Mouse (Mus musculus) forebrain, embryonic 15.5 days (tissue): ENCODE measurements around the gene Hbb-bs. TPM values are rescaled to one million over a fixed set of nuclear protein-coding genes. Genes with fewer than 3 reads are reported as not detected.
"Not testable (repeated sequence)": the region's sequence is repeated elsewhere in the genome, so short reads cannot be mapped to it uniquely, and the experiment has no call there.

Experiments used
- ATAC-seq: fragments of 200-750 bp; cut with Nextera tagmentation; replicated peaks from 2 replicates; pipeline ENCODE4 v1.8.0; 2017; ENCODE audit warnings: mild to moderate bottlenecking, moderate TSS enrichment, moderate library complexity
- H3K27ac ChIP-seq: fragments of 300-500 bp; sonication (generic); replicated peaks from 2 replicates; pipeline ENCODE4 v1.5.1; 2015; ENCODE audit warnings: mild to moderate bottlenecking, inconsistent platforms
- H3K27me3 ChIP-seq: fragments of 300-500 bp; sonication (generic); 2 replicates; pipeline ENCODE4 v1.6.1; 2015; ENCODE audit warnings: inconsistent platforms
- H3K36me3 ChIP-seq: fragments of 300-500 bp; sonication (generic); 2 replicates; pipeline ENCODE4 v1.6.1; 2015; ENCODE audit warnings: mild to moderate bottlenecking, inconsistent platforms
- H3K4me1 ChIP-seq: fragments of 300-500 bp; sonication (generic); 2 replicates; pipeline ENCODE4 v1.6.1; 2015; ENCODE audit warnings: inconsistent platforms
- H3K4me2 ChIP-seq: fragments of 300-500 bp; sonication (generic); replicated peaks from 2 replicates; pipeline ENCODE4 v1.6.1; 2015; ENCODE audit warnings: mild to moderate bottlenecking, inconsistent platforms
- H3K4me3 ChIP-seq: fragments of 300-500 bp; sonication (generic); 2 replicates; pipeline ENCODE4 v1.5.1; 2015; ENCODE audit warnings: mild to moderate bottlenecking, inconsistent platforms
- H3K9ac ChIP-seq: fragments of 300-500 bp; sonication (generic); replicated peaks from 2 replicates; pipeline ENCODE4 v1.6.1; 2015; ENCODE audit warnings: mild to moderate bottlenecking, inconsistent platforms
- H3K9me3 ChIP-seq: fragments of 300-500 bp; sonication (generic); 2 replicates; pipeline ENCODE4 v1.6.1; 2016; ENCODE audit warnings: inconsistent platforms
- WGBS: fragments of 180-500 bp; shearing (Covaris S2); methylation state at CpG from one replicate; pipeline ENCODE4 v1.1.7; 2015; ENCODE audit warnings: mixed read lengths; 5-methylcytosine and 5-hydroxymethylcytosine counted together
- polyA plus RNA-seq: library from polyadenylated mRNA; unstranded; fragments of >200 nt; fragmentation: Nextera tagmentation; extraction: Ambion mirVana; gene quantifications from 2 replicates; pipeline ENCODE4 v1.2.1, GENCODE M21; 2015

The Hbb-bs gene
- polyA plus RNA-seq, 1 experiment from 2014 or later = 4,102 TPM

DNA sequence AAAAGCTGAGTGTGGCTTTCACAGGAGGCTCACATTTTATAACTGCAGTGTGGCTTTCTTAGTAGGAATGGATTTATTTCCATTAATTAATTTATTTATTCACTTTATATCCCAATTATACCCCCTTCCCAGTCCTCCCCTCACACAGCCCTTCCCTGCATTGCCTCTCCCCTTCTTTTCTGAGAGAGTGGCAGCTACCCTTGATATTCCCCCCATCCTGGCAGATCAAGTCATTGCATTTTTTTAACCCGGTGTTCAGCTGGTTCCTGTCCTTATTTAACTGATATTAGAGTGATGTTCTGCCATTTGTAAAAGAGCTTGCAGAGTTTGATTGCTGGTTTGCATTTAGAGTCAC, 18.1 kb downstream of the Hbb-bs start:
- ATAC-seq = no peak
- no peaks in the 10 kb centered on the region for H3K27me3 ChIP-seq
- WGBS = 75% methylated on average over 1 of the region's 1 CpGs
- no peak overlapping the region for H3K27ac ChIP-seq
- no peaks in the 10 kb centered on the region for H3K4me1 ChIP-seq
- H3K9ac ChIP-seq = no peak overlapping the region
- no peaks in the 10 kb centered on the region for H3K36me3 ChIP-seq
- H3K4me2 ChIP-seq = no peak overlapping the region
- H3K4me3 ChIP-seq = no peak overlapping the region
- H3K9me3 ChIP-seq = no peaks in the 10 kb centered on the region

DNA sequence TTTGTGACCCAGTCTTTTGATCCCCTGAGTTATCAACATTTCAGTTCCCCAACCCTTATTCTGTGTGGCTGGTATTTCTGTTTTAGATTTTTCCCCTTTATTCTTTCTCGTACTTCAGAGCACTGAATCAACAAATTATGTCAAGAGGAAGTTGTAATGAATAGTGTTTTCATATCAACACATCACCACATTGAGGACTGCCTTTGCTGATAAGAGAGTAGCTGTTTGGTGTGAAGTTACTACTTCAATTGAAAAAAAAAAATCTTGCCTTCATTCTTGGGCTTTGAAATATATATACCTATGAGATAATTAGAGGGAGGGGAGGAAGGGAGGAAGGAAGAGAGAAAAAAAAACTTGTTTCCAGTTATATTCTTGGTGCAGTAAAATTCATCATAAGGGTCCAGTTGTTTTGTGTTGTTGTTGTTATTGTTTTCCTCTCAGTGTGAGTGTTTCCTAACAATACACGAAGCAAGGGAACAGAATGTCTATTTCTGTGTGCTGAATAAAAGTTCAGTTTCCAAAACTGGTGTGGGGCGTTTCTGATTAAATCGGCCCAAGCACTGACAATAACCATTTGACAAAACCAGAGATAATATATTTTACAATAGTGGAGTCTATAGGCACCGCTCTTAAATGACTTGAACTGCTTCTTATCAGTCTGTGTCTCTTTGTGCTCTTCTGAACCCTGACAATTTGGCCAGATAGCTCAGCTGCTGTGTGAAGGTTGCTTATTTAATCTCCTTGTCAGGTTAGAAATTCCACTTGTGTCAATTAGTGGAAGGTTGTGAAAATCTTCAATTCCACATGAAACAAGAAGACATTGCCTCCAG, 18.7 kb downstream of the Hbb-bs start:
- H3K27ac ChIP-seq = no peak overlapping the region
- no peak overlapping the region for H3K4me2 ChIP-seq
- H3K9ac ChIP-seq = no peak overlapping the region
- H3K4me3 ChIP-seq = no peak overlapping the region
- WGBS = 68% methylated on average over 5 of the region's 5 CpGs
- no peak for ATAC-seq
- no peaks in the 10 kb centered on the region for H3K9me3 ChIP-seq
- no peaks in the 10 kb centered on the region for H3K36me3 ChIP-seq
- no peaks in the 10 kb centered on the region for H3K4me1 ChIP-seq
- H3K27me3 ChIP-seq = no peaks in the 10 kb centered on the region

DNA sequence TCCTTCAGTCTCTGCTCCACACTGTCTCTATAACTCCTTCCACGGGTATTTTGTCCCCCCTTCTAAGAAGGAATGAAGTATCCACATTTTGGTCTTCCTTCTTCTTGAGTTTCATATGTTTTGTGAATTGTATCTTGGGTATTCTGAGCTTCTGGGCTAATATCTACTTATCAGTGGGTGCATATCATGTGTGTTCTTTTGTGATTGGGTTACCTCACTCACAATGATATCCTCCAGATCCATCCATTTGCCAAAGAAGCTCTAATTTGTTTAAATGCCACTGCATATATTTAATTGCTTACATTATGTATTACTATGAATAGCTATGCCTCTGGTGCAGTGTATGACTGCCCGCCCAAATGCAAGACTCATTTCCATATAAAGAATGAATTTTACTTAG, 19.8 kb downstream of the Hbb-bs start:
- not testable (repeated sequence) for H3K9me3 ChIP-seq, H3K9ac ChIP-seq, H3K4me1 ChIP-seq, H3K27me3 ChIP-seq, H3K4me3 ChIP-seq, ATAC-seq, H3K4me2 ChIP-seq, H3K27ac ChIP-seq, H3K36me3 ChIP-seq
- WGBS = 81% methylated on average over 2 of the region's 2 CpGs

DNA sequence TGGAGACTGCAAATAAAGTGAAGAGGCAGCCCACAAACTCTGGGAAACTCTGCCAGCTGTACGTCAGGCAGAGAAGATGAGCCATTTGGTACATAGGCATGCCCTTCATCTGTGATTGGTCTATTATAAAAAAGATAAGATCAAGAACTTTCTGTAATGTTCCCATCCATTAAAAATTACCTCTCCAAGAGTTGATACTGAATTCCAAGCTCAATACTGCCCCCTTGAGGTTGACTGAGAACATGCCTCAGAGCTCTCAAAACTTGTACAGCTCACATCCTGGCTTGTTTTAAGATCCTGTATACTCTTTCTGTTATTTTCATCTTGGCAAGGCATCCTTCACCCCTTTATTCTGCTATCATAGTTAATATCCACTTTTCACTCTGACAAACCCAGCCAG, 21.0 kb downstream of the Hbb-bs start:
- Histone ChIP-seq H3K27ac (no peak overlapping the region), H3K4me1 (no peaks in the 10 kb centered on the region), H3K36me3 (no peaks in the 10 kb centered on the region), H3K27me3 (no peaks in the 10 kb centered on the region), H3K4me3 (no peak overlapping the region), H3K4me2 (no peak overlapping the region), H3K9me3 (no peaks in the 10 kb centered on the region), H3K9ac (no peak overlapping the region)
- 53% methylated on average over 1 of the region's 1 CpGs for WGBS
- no peak for ATAC-seq

DNA sequence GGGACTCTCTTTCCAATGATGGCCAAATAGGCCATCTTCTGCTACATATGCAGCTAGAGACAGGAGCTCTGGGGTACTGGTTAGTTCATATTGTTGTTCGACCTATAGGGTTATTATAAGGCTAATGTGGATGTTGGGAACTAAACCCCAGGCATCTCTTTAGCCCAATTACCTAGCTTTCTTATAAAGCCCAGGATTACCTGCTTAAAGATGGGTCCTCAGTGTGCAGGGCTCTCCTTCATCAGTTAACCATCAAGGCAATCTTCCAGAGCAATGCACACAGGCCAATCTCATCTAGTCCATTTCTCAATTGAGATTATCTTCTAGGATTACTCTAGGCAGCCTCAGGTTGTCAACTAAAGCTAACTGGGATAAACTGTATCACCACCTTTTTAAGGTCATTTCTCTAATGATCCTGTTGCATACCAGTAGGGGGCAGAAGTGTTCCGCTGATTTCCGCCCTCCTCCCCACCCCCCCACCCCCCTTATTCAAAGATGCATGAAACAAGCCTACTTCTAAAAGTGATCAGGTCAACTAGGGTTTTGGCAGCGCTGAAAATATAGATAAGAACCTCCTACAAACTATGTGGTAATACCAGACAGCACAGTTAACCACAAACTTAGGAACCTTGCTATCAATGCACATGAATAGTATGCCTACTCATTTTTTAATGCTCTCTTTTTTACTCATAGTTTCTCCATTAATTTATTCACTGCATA, 35.1 kb downstream of the Hbb-bs start:
- no peak for ATAC-seq
- Histone ChIP-seq H3K4me2 (no peak overlapping the region), H3K9me3 (no peaks in the 10 kb centered on the region), H3K36me3 (no peaks in the 10 kb centered on the region), H3K4me3 (no peak overlapping the region), H3K4me1 (no peaks in the 10 kb centered on the region), H3K9ac (no peak overlapping the region), H3K27ac (no peak overlapping the region), H3K27me3 (no peaks in the 10 kb centered on the region)
- 19% methylated on average over 4 of the region's 4 CpGs for WGBS

DNA sequence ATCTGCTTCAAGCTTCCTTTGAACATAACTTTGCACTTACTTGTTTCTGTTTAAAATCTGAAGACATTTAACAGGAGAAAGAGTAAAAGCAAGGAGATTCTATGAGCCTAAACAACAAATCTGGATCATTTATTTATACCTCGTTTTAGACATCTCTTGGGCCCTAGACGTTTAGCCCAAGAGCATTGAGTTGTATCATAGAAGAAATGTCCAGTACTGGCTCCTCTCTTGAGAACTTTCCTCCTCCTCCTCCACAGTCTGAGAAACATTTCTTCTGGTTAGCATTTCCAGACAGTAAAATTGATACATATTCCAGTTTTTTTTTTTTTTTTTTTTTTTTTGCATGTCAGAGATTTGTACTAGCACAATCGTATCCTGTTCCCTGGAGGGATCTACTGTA, 36.2 kb downstream of the Hbb-bs start, which contains the start of gene Olfr67:
Gene Olfr67 (minus strand): TSS at position 101 of the 400 bp plus-strand sequence.
- H3K4me1 ChIP-seq = no peaks in the 10 kb centered on the region
- no peak within 1 kb of the TSS for H3K27ac ChIP-seq
- H3K4me2 ChIP-seq = no peak within 1 kb of the TSS
- H3K36me3 ChIP-seq = no peaks in the 10 kb centered on the region
- H3K27me3 ChIP-seq = no peaks in the 10 kb centered on the region
- no peaks in the 10 kb centered on the region for H3K9me3 ChIP-seq
- ATAC-seq = no peak
- H3K4me3 ChIP-seq = no peak within 1 kb of the TSS
- H3K9ac ChIP-seq = no peak within 1 kb of the TSS
- WGBS = 88% methylated on average over 3 of the region's 3 CpGs

DNA sequence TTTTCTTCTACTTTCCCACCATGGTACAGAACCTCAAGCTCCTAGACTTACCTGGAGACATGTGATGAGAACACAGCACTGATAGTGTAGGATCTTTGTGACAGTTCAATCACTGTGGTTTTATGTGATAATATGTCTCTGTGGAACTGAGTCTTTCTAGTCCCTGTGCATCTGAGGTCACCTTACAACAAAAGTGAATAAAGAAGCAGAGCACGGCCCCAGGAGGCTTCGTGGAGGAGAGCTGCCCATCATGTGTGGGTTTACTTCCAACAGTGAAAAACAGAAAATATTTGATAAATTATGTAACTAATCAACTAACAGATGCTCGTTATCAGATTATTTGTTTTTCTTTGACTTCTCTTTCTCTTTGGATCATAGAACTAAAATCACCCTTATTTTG, 48.3 kb downstream of the Hbb-bs start, which contains the start of gene Olfr68:
Gene Olfr68 (minus strand): TSS at position 101 of the 400 bp plus-strand sequence.
- WGBS = 79% methylated on average over 3 of the region's 3 CpGs
- ATAC-seq = no peak
- no peak within 1 kb of the TSS for H3K4me3 ChIP-seq
- no peaks in the 10 kb centered on the region for H3K4me1 ChIP-seq
- no peaks in the 10 kb centered on the region for H3K9me3 ChIP-seq
- H3K27me3 ChIP-seq = no peaks in the 10 kb centered on the region
- H3K4me2 ChIP-seq = no peak within 1 kb of the TSS
- H3K27ac ChIP-seq = no peak within 1 kb of the TSS
- no peaks in the 10 kb centered on the region for H3K36me3 ChIP-seq
- H3K9ac ChIP-seq = no peak within 1 kb of the TSS

DNA sequence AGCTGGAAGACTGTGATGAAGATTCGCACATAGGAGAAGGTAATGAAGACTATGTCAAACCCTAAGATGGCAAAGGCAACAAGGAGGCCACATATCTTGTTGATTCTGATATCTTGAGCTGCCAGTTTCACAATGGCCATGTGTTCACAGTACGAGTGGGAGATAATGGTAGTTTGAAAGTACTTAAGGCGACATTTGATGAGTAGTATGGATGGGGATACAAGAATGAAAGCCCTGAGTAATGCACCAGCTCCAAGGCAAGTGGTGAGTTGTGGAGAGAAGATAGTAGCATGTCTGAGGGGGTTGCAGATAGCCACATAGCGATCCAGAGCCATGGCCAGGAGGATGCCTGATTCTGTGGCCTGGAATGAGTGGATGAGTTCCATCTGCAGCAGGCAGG, 50.2 kb downstream of the Hbb-bs start:
- WGBS = 90% methylated on average over 4 of the region's 4 CpGs
- H3K4me2 ChIP-seq, H3K4me3 ChIP-seq, H3K36me3 ChIP-seq, H3K27ac ChIP-seq, H3K4me1 ChIP-seq, ATAC-seq, H3K27me3 ChIP-seq, H3K9me3 ChIP-seq, H3K9ac ChIP-seq: not testable (repeated sequence)

Other genes with a start within 250 kb of the Hbb-bs start
- not detected in 2 replicates for gene Olfr618, start 238.0 kb downstream of the Hbb-bs start, polyA plus RNA-seq
- gene Olfr619, start 227.5 kb downstream of the Hbb-bs start, polyA plus RNA-seq = not detected in 2 replicates
- not detected in 2 replicates for gene Olfr620, start 215.6 kb downstream of the Hbb-bs start, polyA plus RNA-seq
- gene Olfr622, start 185.4 kb downstream of the Hbb-bs start, polyA plus RNA-seq = not detected in 2 replicates
- gene Olfr623, start 164.4 kb downstream of the Hbb-bs start, polyA plus RNA-seq = not detected in 2 replicates
- gene Olfr624, start 156.9 kb downstream of the Hbb-bs start, polyA plus RNA-seq = not detected in 2 replicates
- gene Olfr625-ps1, start 145.4 kb downstream of the Hbb-bs start, polyA plus RNA-seq = not detected in 2 replicates
- not detected in 2 replicates for gene Olfr243, start 113.4 kb downstream of the Hbb-bs start, polyA plus RNA-seq
- gene Olfr628, start 97.7 kb downstream of the Hbb-bs start, polyA plus RNA-seq = not detected in 2 replicates
- gene Olfr629, start 83.2 kb downstream of the Hbb-bs start, polyA plus RNA-seq = not detected in 2 replicates
- not detected in 2 replicates for gene Olfr630, start 70.8 kb downstream of the Hbb-bs start, polyA plus RNA-seq
- not detected in 2 replicates for gene Olfr69, start 56.5 kb downstream of the Hbb-bs start, polyA plus RNA-seq
- not detected in 2 replicates for gene Olfr68, start 48.4 kb downstream of the Hbb-bs start, polyA plus RNA-seq
- not detected in 2 replicates for gene Olfr67, start 36.3 kb downstream of the Hbb-bs start, polyA plus RNA-seq
- 1,298 and 1,407 TPM in 2 replicates for gene Hbb-bt, start 14.1 kb downstream of the Hbb-bs start, polyA plus RNA-seq
- not detected in 2 replicates for gene Hbb-bh2, start 12.4 kb upstream of the Hbb-bs start, polyA plus RNA-seq
- 1.1 and 2.1 TPM in 2 replicates for gene Hbb-bh1, start 15.1 kb upstream of the Hbb-bs start, polyA plus RNA-seq
- gene Hbb-y, start 25.1 kb upstream of the Hbb-bs start, polyA plus RNA-seq = 114 and 201 TPM in 2 replicates
- gene Olfr66, start 58.2 kb upstream of the Hbb-bs start, polyA plus RNA-seq = not detected in 2 replicates
- gene Olfr64, start 66.4 kb upstream of the Hbb-bs start, polyA plus RNA-seq = not detected in 2 replicates
- gene Olfr65, start 75.4 kb upstream of the Hbb-bs start, polyA plus RNA-seq = not detected in 2 replicates
- not detected in 2 replicates for gene Olfr631, start 100.7 kb upstream of the Hbb-bs start, polyA plus RNA-seq
- gene Olfr632, start 106.3 kb upstream of the Hbb-bs start, polyA plus RNA-seq = not detected in 2 replicates
- not detected in 2 replicates for gene Olfr633, start 116.3 kb upstream of the Hbb-bs start, polyA plus RNA-seq
- gene Olfr635, start 143.1 kb upstream of the Hbb-bs start, polyA plus RNA-seq = not detected in 2 replicates
- gene Olfr638, start 170.7 kb upstream of the Hbb-bs start, polyA plus RNA-seq = not detected in 2 replicates
- gene Olfr639, start 189.2 kb upstream of the Hbb-bs start, polyA plus RNA-seq = not detected in 2 replicates
- gene Olfr640, start 197.5 kb upstream of the Hbb-bs start, polyA plus RNA-seq = not detected in 2 replicates
- gene Olfr641, start 207.3 kb upstream of the Hbb-bs start, polyA plus RNA-seq = not detected in 2 replicates
- gene Olfr642, start 224.6 kb upstream of the Hbb-bs start, polyA plus RNA-seq = not detected in 2 replicates
- gene 4930516K23Rik, start 233.3 kb upstream of the Hbb-bs start, polyA plus RNA-seq = not detected in 2 replicates
- not detected in 2 replicates for gene Olfr644, start 243.8 kb upstream of the Hbb-bs start, polyA plus RNA-seq